Mouse (Mus musculus): ENCODE measurements around the gene Als2cr12. TPM values are rescaled to one million over a fixed set of nuclear protein-coding genes. Genes with fewer than 3 reads are reported as not detected.

Gene Als2cr12
- polyA plus RNA-seq, 1 experiment = 65.5 TPM

DNA sequence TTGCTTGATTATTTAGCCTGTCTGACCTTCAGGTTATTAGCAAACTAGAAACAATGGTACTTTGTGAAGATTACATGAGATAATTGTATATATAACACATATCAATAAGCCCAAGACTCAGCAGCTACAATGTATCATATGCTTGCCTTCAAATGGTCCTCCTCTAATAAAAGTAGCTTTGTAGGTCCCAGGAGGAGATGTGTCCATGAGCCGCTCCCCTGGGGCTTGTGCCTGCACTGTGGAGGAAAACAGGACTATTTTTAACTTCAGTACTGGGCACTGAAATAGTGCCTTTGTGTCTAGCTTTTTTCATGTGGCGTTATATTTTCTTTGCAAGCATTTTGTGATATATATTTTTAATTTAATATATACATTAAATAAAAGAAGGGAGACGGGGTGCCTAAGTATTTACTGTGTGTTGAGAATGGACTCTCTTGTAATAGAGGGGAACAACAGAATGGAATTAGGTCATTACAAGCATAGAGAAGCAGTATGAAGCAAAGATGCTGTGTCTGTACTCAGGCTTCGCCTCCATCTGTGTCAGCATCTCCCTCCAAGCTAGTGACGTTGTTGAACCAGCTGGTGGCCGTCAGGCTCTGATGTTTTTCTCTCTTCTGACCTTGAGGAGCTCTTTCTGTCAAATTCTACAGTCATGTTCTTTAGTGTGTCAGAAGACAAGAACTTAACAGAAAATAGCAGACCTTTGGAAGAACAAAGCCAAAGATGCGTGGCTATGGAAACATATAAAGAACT lies 73.6 kb downstream of the Als2cr12 start:
- TF ChIP-seq POLR2A (IDR thresholded peaks at IDR 0.05; ENCODE audit: control insufficient read depth, low read depth, low read length) (no peak), CTCF (IDR thresholded peaks at IDR 0.05; ENCODE audit: control insufficient read depth, insufficient read depth, insufficient replicate concordance, low read depth, low read length) (no peak)
- H3K4me1 ChIP-seq (ENCODE audit: control insufficient read depth, insufficient read depth, low read length) = no peaks in the 10 kb centered on the region
- H3K27ac ChIP-seq (ENCODE audit: control insufficient read depth, insufficient read depth, low read depth, low read length) = no peak overlapping the region
- no peaks in the 10 kb centered on the region for H3K27me3 ChIP-seq (ENCODE audit: control insufficient read depth, insufficient read depth, low read length)
- H3K36me3 ChIP-seq (ENCODE audit: control insufficient read depth, insufficient read depth, low read length) = no peaks in the 10 kb centered on the region
- no peak overlapping the region for H3K4me3 ChIP-seq (ENCODE audit: control insufficient read depth, low read depth, low read length)

DNA sequence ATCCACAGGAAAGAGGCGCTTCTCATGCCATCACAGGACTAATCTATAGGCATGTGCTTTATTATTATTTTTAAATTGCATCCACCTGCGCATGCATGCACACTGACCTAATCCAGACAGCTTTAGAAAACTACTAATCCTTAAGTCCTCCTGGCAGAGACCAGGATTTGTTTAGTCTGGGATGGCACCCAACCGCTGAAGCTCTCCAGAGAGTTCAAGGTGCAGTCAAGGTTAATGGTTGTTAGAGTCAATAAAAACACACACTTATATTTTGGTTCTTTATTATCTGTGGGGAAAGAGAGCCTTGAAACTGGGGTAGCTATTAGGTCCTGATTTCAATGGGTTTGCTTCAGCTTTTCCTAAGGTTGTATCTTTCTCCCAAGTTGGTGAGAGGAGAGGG lies 74.5 kb downstream of the Als2cr12 start:
- Histone ChIP-seq H3K27me3 (ENCODE audit: control insufficient read depth, insufficient read depth, low read length) (no peaks in the 10 kb centered on the region), H3K4me3 (ENCODE audit: control insufficient read depth, low read depth, low read length) (no peak overlapping the region), H3K27ac (ENCODE audit: control insufficient read depth, insufficient read depth, low read depth, low read length) (no peak overlapping the region), H3K36me3 (ENCODE audit: control insufficient read depth, insufficient read depth, low read length) (no peaks in the 10 kb centered on the region), H3K4me1 (ENCODE audit: control insufficient read depth, insufficient read depth, low read length) (no peaks in the 10 kb centered on the region)
- TF ChIP-seq CTCF (IDR thresholded peaks at IDR 0.05; ENCODE audit: control insufficient read depth, insufficient read depth, insufficient replicate concordance, low read depth, low read length) = no peak
- TF ChIP-seq POLR2A (IDR thresholded peaks at IDR 0.05; ENCODE audit: control insufficient read depth, low read depth, low read length) = no peak

DNA sequence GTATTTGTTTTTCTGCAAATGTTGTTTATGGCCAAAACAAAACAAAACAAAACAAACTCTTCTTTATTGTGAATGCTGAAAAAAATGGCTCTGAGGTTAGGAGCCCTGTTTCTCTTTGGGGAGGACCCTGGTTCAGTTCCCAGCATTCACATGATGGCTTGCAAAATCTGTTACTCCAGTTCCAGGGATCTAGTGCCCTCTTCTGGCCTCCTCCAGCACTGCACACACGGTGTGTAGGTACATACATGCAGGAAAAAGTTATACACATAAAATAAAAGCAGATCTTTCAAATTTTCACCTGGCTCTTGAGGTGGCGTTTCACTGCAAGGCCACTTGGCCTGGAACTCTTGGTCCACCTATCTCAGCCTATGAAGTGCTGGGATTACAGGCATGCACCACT lies 77.0 kb downstream of the Als2cr12 start:
- TF ChIP-seq CTCF (IDR thresholded peaks at IDR 0.05; ENCODE audit: control insufficient read depth, insufficient read depth, insufficient replicate concordance, low read depth, low read length) = no peak
- TF ChIP-seq POLR2A (IDR thresholded peaks at IDR 0.05; ENCODE audit: control insufficient read depth, low read depth, low read length) = no peak
- Histone ChIP-seq H3K27ac (ENCODE audit: control insufficient read depth, insufficient read depth, low read depth, low read length) (no peak overlapping the region), H3K4me1 (ENCODE audit: control insufficient read depth, insufficient read depth, low read length) (no peaks in the 10 kb centered on the region), H3K36me3 (ENCODE audit: control insufficient read depth, insufficient read depth, low read length) (no peaks in the 10 kb centered on the region), H3K4me3 (ENCODE audit: control insufficient read depth, low read depth, low read length) (no peak overlapping the region), H3K27me3 (ENCODE audit: control insufficient read depth, insufficient read depth, low read length) (no peaks in the 10 kb centered on the region)

DNA sequence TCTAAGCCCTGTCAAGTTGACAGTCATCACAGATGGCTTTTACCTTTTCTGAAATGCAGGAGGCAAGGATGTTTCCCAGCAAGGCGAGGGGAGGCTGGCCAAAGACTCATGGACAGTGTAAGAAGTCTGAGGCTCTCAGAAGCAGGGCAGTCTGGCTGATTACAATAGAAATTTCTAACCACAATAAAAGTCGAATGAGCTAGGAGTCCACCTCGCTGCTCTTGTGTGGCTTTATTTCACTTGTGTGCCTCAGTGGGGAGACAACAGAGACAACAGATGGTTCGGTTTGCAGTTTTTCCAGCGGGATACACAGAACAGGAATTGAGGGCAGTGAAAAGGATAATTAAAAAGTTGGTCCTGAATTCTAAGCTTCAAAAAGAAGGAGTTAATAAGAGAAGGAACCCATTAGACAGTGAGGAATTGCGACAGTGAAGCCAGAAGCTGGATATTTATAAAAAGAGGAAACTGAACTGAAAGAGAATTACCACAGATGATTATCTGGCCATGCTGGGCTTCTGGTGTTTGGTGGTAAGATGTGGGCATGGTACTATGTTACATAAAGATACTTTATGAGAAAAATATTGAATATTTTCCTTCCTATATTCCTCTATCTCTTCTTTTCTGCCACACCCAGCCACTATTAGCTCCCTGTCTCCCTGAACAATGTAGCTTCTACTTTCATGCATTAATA lies 77.7 kb downstream of the Als2cr12 start:
- Histone ChIP-seq H3K36me3 (ENCODE audit: control insufficient read depth, insufficient read depth, low read length) (no peaks in the 10 kb centered on the region), H3K27me3 (ENCODE audit: control insufficient read depth, insufficient read depth, low read length) (no peaks in the 10 kb centered on the region), H3K4me1 (ENCODE audit: control insufficient read depth, insufficient read depth, low read length) (no peaks in the 10 kb centered on the region), H3K27ac (ENCODE audit: control insufficient read depth, insufficient read depth, low read depth, low read length) (no peak overlapping the region), H3K4me3 (ENCODE audit: control insufficient read depth, low read depth, low read length) (no peak overlapping the region)
- no peak for TF ChIP-seq POLR2A (IDR thresholded peaks at IDR 0.05; ENCODE audit: control insufficient read depth, low read depth, low read length)
- TF ChIP-seq CTCF (IDR thresholded peaks at IDR 0.05; ENCODE audit: control insufficient read depth, insufficient read depth, insufficient replicate concordance, low read depth, low read length) = no peak

DNA sequence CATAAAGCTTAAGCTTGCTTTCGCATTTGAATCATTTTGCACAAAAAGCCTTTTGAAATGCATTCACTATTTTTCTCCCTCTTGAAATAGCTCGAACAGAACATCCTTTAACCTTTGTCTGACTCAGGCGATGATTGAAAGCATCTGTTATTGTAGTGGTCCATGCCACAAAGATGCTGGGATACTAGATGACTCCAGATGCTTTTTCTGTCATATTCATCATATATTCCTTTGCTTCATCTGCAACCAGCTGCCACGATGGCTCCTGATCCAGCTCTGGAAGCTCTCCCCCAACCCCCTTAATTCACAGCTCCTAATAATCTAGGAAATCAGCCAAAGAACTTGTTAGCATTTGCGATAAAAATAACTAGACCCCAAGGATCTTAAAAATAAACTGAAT lies 78.7 kb downstream of the Als2cr12 start:
- H3K4me3 ChIP-seq (ENCODE audit: control insufficient read depth, low read depth, low read length) = no peak overlapping the region
- TF ChIP-seq CTCF (IDR thresholded peaks at IDR 0.05; ENCODE audit: control insufficient read depth, insufficient read depth, insufficient replicate concordance, low read depth, low read length) (no peak), POLR2A (IDR thresholded peaks at IDR 0.05; ENCODE audit: control insufficient read depth, low read depth, low read length) (no peak)
- H3K27ac ChIP-seq (ENCODE audit: control insufficient read depth, insufficient read depth, low read depth, low read length) = no peak overlapping the region
- no peaks in the 10 kb centered on the region for H3K27me3 ChIP-seq (ENCODE audit: control insufficient read depth, insufficient read depth, low read length)
- H3K4me1 ChIP-seq (ENCODE audit: control insufficient read depth, insufficient read depth, low read length) = no peaks in the 10 kb centered on the region
- no peaks in the 10 kb centered on the region for H3K36me3 ChIP-seq (ENCODE audit: control insufficient read depth, insufficient read depth, low read length)

DNA sequence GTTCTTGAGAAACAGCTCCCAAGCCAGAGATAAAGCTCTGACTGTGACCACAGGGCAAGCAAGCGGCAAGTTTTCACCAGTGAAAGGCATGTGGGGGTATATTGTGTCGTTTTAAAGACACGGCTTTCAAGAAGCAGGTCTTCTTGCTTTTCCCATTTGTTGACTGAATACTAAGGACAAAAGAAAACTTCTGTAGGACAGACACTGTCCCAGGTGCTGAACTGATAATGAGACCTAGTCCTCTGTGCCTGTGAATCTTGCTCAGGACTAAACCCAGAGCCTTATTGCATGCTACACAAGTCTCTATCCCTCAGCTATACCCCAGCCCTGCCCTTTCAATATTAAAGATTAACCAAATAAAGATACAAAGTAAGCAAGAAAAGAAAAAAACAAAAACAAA lies 79.6 kb downstream of the Als2cr12 start:
- H3K4me3 ChIP-seq (ENCODE audit: control insufficient read depth, low read depth, low read length) = no peak overlapping the region
- H3K36me3 ChIP-seq (ENCODE audit: control insufficient read depth, insufficient read depth, low read length) = no peaks in the 10 kb centered on the region
- H3K27ac ChIP-seq (ENCODE audit: control insufficient read depth, insufficient read depth, low read depth, low read length) = no peak overlapping the region
- H3K4me1 ChIP-seq (ENCODE audit: control insufficient read depth, insufficient read depth, low read length) = no peaks in the 10 kb centered on the region
- TF ChIP-seq POLR2A (IDR thresholded peaks at IDR 0.05; ENCODE audit: control insufficient read depth, low read depth, low read length) (no peak), CTCF (IDR thresholded peaks at IDR 0.05; ENCODE audit: control insufficient read depth, insufficient read depth, insufficient replicate concordance, low read depth, low read length) (no peak)
- no peaks in the 10 kb centered on the region for H3K27me3 ChIP-seq (ENCODE audit: control insufficient read depth, insufficient read depth, low read length)

DNA sequence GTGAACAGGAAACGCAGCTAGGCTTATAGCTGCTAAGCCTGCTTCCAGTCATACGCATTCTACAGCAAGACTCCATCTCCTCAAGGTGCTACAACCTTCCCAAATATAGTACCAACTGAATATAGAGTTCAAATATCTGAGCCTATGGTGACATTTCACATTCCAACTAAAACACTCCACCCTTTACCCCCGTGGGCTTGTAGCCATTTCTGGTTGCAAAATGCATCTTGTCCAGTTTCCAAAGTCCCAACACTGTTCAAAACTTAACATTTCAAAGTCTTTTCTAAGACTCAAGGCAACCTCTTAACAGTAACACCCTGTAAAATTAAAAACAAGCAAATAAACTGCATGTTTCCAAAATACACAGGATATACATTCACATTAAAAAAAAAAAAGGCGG lies 80.6 kb downstream of the Als2cr12 start:
- no peak for TF ChIP-seq CTCF (IDR thresholded peaks at IDR 0.05; ENCODE audit: control insufficient read depth, insufficient read depth, insufficient replicate concordance, low read depth, low read length)
- no peak for TF ChIP-seq POLR2A (IDR thresholded peaks at IDR 0.05; ENCODE audit: control insufficient read depth, low read depth, low read length)

More for the DNA sequence above, 80.6 kb downstream of the Als2cr12 start:
- H3K27me3 ChIP-seq (ENCODE audit: control insufficient read depth, insufficient read depth, low read length) = no peaks in the 10 kb centered on the region
- no peaks in the 10 kb centered on the region for H3K36me3 ChIP-seq (ENCODE audit: control insufficient read depth, insufficient read depth, low read length)
- no peak overlapping the region for H3K4me3 ChIP-seq (ENCODE audit: control insufficient read depth, low read depth, low read length)
- no peaks in the 10 kb centered on the region for H3K4me1 ChIP-seq (ENCODE audit: control insufficient read depth, insufficient read depth, low read length)
- no peak overlapping the region for H3K27ac ChIP-seq (ENCODE audit: control insufficient read depth, insufficient read depth, low read depth, low read length)

Measured in testis, adult 2 months (tissue).